Mouse (Mus musculus): Measurements from ENCODE around the gene Wsb1.
A peak's percentile ranks its signal among the peaks of the same experiment; 100 is the strongest.
"Not testable (repeated sequence)": the region's sequence is repeated elsewhere in the genome, so short reads cannot be mapped to it uniquely, and the experiment has no call there.

Gene Wsb1

DNA sequence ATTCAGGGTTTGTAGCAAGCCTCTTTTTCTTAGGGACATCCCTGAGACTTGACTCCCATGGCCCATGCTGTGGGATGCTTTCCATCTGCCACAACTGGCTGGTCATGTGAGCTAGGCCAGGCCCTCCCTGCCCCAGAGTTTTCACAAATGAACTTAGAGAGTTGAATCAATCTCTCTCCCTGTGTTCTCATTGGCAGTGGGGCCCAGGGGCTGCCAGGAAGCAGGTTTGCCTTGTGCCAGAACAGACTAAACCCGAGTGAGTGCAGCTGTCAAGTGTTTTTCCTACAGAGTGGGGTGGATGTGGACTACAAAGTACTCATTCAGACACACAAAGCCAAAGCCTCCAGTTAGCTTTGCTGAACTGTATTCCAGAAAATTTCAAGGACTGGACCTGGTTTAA, 12.7 kb upstream of the Wsb1 start:
- no peak for DNase-seq (ENCODE audit: low read depth, low spot score)

DNA sequence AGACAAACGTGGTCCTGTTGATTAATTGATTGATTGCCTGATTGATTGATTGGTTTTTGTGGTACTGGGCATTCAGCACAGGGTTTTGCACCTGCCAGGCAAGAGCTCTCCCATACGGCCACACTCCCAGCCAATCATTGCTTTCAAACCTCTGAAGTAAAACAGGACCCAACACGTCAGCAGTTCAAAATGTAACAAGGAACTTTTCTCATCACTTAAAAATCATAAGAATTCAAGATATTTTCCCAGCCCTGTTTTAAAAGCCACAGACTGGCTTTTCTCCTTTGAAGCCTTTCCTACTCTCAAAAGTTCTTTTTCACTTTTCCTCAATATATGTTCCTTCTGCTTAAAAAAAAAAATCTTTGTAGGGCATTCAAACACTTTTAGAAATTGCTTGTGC, 9.9 kb upstream of the Wsb1 start:
- DNase-seq (ENCODE audit: low read depth, low spot score) = no peak

DNA sequence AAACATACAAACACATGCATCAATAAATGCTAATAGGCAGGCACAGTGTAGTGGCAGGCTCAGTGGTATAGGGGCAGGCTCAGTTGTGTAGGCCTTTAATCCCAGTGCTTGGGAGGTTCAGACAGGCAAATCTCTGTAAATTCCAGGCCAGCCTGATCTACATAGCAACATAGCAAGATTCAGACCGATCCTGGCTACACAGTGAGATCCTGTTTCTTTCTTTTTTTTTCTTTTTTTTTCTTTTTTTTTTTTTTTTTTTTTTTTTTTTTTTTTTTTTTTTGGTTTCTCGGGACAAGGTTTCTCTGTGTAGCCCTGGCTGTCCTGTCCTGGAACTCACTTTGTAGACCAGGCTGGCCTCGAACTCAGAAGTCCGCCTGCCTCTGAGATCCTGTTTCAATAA, 5.7 kb upstream of the Wsb1 start:
- DNase-seq (ENCODE audit: low read depth, low spot score) = not testable (repeated sequence)

DNA sequence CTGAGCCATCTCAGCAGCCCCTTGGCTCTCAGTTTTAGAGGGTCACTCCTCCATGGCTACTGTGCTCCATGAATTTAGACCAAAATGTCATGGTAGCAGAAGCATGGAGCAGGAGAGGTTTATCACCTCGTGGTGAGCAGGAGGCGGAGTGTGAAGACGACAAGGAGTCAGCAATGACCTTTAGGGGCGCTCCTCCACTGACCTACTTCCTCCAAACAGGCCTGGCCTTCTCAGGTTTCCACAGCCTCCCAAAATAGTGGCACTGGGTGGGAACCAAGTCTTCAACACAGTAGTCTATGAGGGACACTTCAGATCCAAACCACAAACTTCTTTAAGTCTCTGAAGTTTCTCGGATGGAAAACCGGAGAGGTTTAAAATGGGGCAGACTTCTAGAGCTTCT, 4.3 kb upstream of the Wsb1 start:
- DNase-seq (ENCODE audit: low read depth, low spot score) = no peak

DNA sequence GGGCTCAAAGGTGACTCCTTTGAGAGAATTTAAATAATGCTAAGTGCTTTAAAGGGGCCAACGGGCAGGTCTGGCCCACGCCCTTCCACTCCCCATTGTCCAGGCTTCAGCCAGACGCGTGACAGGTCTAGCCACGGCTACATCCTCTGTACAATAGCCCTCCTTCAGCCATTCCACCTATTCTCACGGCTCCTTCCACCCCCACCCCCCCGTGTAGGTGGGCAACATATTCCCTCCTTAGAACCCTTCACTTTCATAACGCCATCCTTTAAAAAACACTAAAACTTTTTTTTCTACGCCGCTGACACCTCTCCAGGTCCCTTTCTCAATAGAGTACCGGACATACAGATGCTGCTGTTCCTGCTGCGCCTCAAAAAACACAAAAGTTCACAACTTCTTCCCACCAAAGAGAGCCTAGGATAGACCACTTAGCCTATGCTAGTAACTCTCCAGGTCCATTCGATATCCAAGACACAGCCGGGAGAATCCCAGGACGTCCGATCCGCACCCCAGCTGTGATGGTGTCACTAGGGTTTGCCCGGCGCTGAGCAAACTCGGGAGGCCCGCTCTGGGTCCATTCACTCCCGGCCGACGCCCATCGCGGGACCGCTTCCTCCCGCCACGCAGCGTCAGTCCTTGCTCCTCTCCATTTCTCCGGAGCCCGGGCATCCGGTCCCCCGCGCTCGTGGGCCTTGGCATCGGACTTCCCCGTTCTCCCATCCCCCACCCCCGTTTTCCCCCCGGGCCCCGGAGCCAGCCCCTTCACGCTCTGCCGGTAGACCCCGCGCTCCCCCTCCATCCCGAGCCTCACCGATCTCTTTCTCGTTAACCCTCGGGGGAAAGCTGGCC, 705 bp downstream of the Wsb1 start:
- DNase-seq (ENCODE audit: low read depth, low spot score) = peak; percentile 74

DNA sequence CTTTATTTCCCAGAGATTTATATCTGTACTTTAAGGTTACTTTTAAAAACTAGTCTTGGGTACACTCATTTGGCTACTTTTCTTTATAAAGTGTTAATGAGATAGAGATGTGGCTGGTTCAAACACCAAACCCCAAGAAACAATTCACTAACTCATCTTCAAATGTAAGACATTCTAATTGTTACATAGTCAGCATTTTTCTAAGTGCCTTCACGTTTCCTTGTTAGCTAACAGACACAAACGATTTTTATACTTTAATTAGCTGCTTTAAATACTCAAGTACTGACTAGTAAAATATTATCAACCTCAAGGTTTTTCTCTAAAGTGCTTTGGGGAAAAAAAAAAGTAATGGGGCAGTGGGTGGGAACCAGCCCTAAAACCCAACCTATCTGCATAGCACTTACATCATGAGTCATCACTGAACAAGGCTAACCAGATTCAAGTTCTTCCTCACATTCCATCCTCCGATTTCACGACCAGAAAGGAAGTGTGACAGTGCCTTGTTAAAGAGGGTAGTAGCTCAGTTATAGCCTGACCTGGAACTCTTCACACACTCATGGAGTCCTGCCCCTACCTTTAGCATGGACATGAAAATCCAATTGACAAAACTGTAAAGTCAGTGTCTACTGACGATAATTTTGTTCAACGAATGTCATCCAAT, 1.5 kb downstream of the Wsb1 start:
- peak; percentile 61 for DNase-seq (ENCODE audit: low read depth, low spot score)

DNA sequence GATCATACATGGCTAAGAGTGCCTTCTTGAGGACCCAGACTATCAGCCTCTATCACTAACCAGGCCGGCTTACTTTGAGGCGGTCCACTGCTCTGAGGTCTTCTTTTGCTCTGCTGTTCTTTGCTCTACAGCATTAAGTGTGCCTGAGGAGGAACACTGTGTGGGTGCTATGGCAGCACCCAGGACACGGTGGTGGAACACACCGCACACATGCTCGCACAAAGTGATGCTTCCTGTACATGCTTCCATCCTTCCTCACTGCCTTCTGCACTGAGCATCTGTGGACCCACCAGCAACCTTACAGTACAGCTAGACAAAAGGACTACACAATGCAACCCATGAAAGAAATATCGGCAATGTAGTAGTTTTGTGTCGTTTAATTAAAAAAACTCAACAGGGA, 15.4 kb downstream of the Wsb1 start:
- DNase-seq (ENCODE audit: low read depth, low spot score) = no peak

DNA sequence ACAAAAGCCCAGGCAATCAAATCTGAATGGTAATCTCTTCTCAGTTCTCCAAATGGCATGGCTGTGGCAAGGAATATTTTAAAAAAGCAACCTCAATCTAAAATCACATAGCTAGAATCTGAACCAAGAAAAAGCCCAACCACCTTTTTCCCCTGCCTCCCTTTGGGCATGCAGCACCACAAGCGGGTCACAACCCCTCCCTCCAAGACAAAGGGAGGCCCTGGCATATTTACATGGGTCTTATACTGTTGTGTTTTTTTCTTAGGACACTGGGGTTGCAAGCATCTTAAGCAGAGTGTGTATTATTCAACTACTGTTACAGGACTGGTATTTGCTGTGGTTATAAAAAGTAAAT, 16.1 kb downstream of the Wsb1 start:
- DNase-seq (ENCODE audit: low read depth, low spot score) = no peak

DNA sequence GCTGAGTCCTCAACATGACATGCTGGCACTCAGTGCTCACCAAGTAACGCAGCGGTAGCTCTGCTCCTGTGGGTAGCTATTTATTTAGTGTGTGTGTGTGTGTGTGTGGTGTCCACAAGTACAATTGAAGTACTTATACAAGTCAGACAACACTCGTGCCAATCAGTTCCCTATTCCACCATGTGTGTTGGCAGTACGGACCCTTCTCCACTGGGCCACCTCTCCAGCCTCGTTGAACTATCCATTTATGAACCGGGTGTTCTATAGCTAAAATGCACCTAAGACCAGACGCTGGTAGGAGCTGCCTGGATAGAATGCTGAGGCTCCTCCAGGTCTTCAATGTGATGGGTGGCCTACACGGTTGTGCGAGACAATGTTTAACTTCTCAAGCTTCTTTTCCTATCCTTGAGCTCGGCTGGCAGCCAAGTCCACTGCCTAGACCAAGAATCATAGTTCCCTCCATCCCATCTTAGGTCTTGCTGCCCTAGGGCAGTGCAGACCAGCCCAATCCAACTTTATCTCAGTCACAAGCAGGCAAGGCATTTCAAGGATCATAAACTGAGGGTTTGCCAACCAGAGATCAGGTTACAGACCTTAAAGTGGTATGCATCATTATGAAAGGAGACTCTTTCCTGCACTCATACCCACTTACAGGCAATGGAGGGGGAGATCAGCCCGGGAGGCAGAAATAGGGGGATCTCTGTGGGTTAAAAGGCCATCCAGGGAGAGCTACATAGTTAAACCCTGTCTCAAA, 16.6 kb downstream of the Wsb1 start:
- DNase-seq (ENCODE audit: low read depth, low spot score) = no peak

DNA sequence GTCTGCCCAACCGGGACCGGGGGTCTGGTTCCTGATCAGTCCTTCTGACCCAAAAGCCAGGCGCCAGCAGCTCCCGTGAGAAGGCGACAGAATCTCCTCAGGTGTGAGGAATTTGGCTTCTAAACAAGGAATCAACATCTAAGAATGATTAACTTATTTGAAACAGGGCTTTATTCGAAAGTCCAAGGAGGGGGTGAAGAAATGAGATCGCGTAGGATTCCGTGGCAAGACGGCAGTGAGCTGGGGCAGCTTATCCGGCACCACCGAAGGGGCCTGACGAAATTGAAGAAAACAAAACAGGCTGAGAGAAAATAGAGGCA, 24.3 kb downstream of the Wsb1 start:
- no peak for DNase-seq (ENCODE audit: low read depth, low spot score)

DNA sequence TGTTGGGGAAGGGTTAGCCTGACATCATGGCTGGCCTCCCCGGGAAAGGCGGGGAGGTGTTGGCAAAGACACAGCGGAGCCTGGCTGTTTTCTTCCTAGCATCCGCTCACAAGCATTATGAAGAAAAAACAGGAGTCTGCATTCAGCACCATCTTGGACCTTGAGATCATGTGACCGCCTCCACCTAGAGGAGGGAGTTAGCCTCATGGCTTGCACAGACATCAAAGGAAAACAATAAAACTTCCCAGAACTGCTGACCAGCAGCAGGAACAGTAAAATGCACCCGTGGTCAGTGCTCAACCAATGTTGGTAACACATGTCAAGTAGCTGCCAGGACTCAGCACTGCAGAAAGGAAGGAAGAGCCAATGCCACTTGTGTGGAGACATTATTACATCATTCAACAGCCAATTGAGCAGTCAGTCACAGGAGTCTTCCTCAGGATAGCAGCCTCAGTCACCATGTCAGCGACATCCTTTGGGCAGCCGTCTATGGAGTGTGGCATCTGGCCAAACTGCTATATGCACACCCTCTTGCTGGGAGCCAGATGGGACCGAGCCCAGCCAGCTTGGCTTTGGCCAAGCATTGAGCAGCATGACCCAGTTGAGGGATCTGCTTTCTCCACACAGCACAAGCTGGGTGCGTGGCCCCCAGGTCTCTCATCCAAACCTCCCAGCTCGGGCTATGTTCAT, 24.8 kb downstream of the Wsb1 start:
- no peak for DNase-seq (ENCODE audit: low read depth, low spot score)

DNA sequence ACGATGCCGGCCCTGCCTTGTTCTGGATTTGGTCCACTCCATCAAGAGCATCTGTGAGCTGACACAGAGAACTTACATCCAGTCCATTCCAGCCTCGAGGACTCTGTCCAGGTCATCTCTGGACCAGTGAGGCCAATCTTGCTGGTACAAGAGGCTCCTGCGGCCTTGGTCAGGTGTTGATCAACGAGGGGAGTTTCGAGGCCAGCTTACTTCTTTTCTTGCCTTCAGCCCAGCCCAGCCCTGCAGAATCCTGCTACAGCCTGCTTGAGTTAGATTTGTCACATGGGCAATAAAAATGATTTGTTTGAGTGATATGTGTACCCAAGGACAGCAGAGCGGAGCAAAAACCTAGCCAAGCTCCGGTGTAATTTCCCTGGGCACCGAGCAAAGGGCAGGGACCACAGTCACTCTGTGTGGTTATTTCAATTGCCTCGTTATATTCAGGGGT, 25.4 kb downstream of the Wsb1 start:
- no peak for DNase-seq (ENCODE audit: low read depth, low spot score)

DNA sequence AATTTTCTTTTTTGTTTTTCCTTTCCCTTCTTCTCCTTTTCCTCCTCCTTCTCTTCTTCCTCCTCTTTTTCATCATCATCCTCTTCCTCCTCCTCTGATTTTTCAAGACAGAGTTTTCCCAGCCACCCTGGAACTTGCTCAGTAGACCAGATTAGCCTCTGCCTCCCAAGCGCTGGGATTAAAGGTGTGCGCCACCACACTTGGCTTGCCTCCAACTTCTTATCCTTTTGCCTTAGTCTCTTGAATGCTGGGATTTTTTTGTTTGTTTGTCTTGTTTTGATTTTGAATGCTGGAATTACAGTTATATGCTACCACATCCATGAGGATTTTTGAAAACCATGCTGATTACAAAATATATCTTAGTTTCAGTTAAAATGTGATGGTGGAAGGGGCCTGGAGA, 26.4 kb downstream of the Wsb1 start:
- DNase-seq (ENCODE audit: low read depth, low spot score) = no peak

DNA sequence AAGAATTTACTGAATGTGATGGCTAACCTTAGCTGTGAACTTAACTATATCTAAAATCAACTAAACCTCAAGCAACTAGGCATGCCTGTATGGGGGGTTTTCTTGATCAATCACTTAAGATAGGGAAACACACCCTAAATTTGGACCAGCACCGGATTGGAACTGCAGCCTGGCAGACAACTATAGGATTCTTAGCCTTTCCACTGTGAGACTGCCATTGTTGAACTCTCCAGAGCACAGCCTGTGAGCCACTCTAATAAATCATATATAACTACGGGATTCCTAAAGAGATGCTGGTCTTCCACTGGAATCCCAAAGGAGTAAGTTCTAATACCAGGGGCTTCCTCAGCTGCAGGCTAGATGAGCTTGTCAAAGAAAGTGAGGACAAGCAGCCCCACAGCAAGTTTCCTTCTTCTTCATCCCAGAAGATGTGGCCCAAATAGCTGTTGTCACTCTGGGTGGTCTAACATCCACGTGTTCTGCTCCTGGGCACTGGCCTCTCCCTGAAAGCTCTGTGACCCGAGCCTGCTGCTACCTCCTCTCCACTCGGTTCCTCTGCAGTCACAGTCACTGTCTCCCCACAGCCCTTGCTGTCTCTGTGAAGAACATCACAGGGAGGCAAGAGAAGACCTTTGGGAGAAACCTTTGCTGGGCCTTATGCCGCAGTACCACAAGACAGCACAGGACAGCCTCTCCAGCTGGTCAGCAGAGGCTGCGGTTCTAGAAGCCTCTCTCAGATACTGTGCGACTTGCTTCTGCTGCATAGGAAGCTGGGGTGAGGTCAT, 28.9 kb downstream of the Wsb1 start:
- DNase-seq (ENCODE audit: low read depth, low spot score) = no peak

DNA sequence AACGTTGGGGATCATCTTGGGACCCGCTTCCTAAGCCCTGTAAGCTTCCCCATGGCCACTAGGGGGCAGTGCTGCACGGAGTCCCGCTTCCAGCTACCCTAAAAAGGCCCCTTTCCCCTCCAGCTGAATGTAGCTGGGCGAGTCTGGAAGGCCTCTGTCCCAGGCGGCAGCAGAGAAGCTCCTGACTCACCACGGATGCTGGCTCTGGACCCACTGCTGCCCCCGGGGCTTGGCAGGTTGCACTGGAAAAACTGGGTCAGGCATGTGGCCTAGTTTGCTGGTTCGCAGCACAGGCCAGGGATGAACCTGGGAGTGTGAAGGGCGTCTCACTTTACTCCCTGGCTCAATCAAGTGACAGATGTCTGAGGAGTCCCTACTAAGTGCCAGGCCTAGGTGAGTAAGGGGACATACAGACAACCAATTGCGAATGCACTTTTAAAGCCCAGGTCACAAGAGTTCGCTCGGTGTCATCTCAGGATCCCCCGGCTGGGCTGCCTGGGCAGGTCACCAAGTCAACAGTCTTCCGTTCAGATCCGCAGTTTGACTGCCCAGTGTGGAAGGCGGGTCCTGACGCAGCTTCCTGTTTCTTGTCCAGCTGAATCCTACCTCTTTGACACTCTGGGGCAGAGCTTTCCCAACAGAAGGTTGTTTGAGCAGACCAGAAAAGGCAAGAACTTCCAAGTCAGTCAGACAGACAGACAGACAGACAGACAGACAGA, 29.8 kb downstream of the Wsb1 start:
- DNase-seq (ENCODE audit: low read depth, low spot score) = peak; percentile 85

DNA sequence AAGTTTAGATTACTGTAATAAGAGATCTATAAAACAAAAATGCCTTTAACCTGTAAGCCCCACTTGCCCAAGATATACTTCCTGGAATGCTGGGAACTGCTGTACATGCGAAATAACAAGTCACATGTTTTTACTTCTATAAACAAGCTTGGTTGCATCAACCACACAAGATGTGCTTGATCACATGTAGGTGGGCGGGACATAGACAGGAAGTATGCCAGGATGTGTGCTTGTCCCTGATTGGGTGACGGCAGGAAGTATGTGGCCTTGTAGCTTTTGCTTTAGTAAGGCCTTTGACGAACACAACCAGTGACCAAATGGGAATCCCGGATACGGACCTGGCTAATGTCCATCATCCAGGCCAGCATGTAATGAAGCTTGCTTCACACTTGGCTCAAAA, 31.1 kb downstream of the Wsb1 start:
- peak; percentile 63 for DNase-seq (ENCODE audit: low read depth, low spot score)

DNA sequence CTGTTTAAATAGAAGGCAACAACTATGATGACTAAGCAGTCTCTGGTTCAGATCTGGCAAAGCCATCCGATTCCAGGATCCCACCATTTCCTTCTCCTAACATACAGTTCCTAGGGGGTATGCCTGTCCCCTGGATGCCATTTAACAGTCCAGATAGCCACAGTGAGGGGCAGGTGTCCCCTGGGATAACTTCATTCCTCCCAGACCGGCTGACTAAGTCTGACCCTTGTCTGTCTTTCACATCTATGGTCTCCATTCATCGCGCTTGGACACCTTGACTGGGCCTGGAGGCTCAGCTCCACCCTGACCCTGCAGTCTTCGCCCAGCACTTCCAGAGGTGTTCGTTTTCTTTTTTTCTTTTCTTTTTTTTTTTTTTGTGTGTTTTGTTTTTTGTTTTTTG, 31.8 kb downstream of the Wsb1 start:
- DNase-seq (ENCODE audit: low read depth, low spot score) = no peak

DNA sequence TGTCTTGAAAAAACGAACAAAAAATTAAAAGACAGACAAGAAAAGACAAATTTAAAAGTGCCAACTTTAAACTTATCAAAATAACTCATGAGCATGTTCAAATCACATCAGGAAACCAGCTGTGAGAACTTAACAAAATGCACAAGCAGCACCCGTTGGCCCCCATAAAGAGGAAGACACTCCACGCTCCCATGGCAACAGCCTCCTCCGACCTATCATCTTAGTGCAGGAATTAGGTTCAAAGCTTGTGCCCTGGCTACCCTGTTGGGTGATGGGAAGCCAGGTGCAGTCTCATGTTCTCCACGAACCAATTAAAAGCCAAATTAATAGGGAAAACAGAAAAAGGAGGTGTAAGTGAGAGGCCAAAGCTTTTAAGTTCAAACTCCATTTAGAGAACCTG, 32.8 kb downstream of the Wsb1 start:
- DNase-seq (ENCODE audit: low read depth, low spot score) = no peak

DNA sequence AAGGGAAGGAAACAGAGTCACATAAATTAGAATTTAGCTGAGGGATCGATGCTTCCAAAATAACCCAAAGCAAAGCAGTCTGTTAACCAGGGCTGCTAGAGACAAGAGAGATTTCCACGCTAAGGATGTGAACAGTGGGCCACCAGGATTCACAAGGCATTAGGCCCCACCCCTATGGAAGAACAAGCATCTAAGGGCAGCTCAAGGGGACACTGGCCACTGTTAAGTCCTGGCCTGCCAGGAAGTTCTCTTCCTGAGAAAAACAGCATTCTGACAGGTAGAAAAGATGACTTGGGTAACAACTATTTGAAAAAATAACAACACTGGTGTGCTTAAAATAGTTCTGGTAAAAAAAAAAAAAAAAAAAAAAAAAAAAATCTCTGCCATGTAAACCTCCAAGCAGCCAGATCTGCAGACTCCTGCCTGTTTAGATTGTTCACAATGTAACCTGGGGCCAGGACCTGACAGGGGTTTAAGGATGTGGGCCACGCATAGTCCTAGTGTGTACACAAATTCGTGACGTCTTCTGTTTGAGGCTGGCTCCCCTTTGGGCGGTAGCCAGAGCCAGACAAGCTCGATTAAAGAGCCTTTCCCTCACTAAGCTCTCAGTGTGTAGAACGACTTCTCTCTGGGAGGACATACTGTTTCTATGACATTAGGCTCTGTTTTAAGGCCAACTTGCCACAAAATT, 35.4 kb downstream of the Wsb1 start:
- no peak for DNase-seq (ENCODE audit: low read depth, low spot score)

DNA sequence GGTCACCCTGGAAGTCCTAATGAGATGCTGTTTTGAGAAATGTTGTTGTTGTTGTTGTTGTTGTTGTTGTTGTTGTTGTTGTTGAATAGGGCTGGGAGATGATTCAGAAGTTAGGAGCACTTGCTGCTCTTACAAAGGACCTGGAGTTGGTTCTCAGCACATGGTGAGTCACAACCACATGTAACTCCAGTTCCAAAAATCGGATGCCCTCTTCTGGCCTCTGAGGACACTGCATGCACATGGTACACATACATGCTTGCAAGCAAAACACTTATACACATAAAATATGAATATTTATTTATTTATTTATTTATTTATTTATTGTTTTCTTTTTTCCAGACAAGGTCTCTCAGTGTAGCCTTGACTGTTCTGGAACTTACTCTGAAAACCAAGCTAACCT, 36.4 kb downstream of the Wsb1 start:
- peak; percentile 43 for DNase-seq (ENCODE audit: low read depth, low spot score)
